23 mouse cellular contexts compared by ENCODE assay signal in the genomic region with DNA sequence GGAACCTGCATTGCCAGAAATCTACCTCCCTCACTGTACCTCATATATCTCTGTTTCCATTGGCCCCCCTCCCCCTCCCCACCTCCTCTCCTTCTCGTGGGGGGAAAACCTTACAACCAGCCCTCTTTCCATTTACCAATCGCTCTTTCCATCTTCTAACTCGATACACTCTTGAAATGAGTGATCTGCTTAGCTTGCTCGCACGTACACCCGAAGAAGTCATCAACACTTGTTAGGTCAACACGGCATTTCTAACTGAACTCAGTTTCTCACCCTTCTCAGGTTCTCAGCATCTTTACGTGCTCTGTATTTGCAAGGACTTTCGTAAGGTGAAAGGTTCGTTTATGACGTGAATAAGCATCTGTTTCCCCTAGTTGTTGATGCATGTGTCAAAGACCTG. TPM values are rescaled to one million over a fixed set of nuclear protein-coding genes. Genes with fewer than 3 reads are reported as not detected.
DNase-seq lines count a peak whose midpoint lies in the region; ATAC-seq lines count a peak whose summit lies in the region.
"Had no signal": no experiment of that assay in that cellular context is flagged by ENCODE, and none has a peak within 500 bp of the region (broad histone marks: within the 10 kb centered on the region; RNA-seq: fewer than 3 reads in every experiment).

No protein-coding gene starts in this region.

- intact Hi-C loops in heart, postnatal 36 days (cut with DNase I): no loop called here

- no peak overlapping the region for H3K9ac ChIP-seq in kidney, embryonic 16.5 days (replicated peaks; ENCODE audit: low read length)
- H3K9ac ChIP-seq: forebrain, embryonic 15.5 days; heart, embryonic 13.5 days; hindbrain, embryonic 12.5 days; hindbrain, embryonic 15.5 days had no signal

- peak; percentile 78 for ATAC-seq in activated CD4-positive, CD25-positive, alpha-beta regulatory T cell, adult 4 months
- ATAC-seq in inflammation-experienced regulatory T-cells, adult 6 months: peak; percentile 80
- ATAC-seq in kidney, embryonic 16.5 days (ENCODE audit: low FRiP score, low TSS enrichment): no peak
- ATAC-seq: forebrain, embryonic 15.5 days; intestine, embryonic 16.5 days had no signal

- peak; percentile 31 for DNase-seq in heart, adult 11 months
- DNase-seq in heart, postnatal 36 days: no peak
- DNase-seq in urinary bladder, postnatal 14 days (ENCODE audit: low spot score): no peak
- DNase-seq in spleen, postnatal 10 days (ENCODE audit: low spot score in 2 of 2): no peak
- DNase-seq: adrenal gland, adult 8-10 months; adrenal gland, postnatal 25 days; cerebellum, adult 11-12 months; cerebellum, adult 8-10 months; cerebellum, postnatal 10 days; cerebellum, postnatal 36 days; gastrocnemius, postnatal 25 days; heart, adult 2 months; heart, postnatal 14 days had no signal

- H3K27ac ChIP-seq in kidney, embryonic 16.5 days (ENCODE audit: low read length): no peak overlapping the region
- H3K27ac ChIP-seq: forebrain, embryonic 15.5 days; heart, adult 2 months; heart, embryonic 10.5 days; heart, embryonic 13.5 days; hindbrain, embryonic 12.5 days; hindbrain, embryonic 15.5 days had no signal

- H3K27me3 ChIP-seq in kidney, embryonic 16.5 days (ENCODE audit: insufficient read depth, low read length): no peaks in the 10 kb centered on the region
- H3K27me3 ChIP-seq: forebrain, embryonic 15.5 days; heart, embryonic 13.5 days; hindbrain, embryonic 12.5 days; hindbrain, embryonic 15.5 days had no signal

- H3K4me1 ChIP-seq in kidney, embryonic 16.5 days (ENCODE audit: insufficient read depth, low read length): no peaks in the 10 kb centered on the region
- H3K4me1 ChIP-seq: forebrain, embryonic 15.5 days; heart, embryonic 10.5 days; heart, embryonic 13.5 days; hindbrain, embryonic 12.5 days; hindbrain, embryonic 15.5 days had no signal

- H3K4me2 ChIP-seq in kidney, embryonic 16.5 days (replicated peaks; ENCODE audit: low read depth, low read length): no peak overlapping the region
- H3K4me2 ChIP-seq: forebrain, embryonic 15.5 days; heart, embryonic 13.5 days; hindbrain, embryonic 12.5 days; hindbrain, embryonic 15.5 days had no signal

- 84% methylated on average over 11 of the region's 11 CpGs for WGBS in kidney, embryonic 16.5 days

- no peaks in the 10 kb centered on the region for H3K36me3 ChIP-seq in kidney, embryonic 16.5 days (ENCODE audit: insufficient read depth, low read length)
- H3K36me3 ChIP-seq: forebrain, embryonic 15.5 days; G1E; heart, embryonic 10.5 days; heart, embryonic 13.5 days; hindbrain, embryonic 12.5 days; hindbrain, embryonic 15.5 days had no signal

- H3K9me3 ChIP-seq in kidney, embryonic 16.5 days (ENCODE audit: low read length): no peaks in the 10 kb centered on the region
- H3K9me3 ChIP-seq: forebrain, embryonic 15.5 days; G1E; heart, embryonic 10.5 days; heart, embryonic 13.5 days; hindbrain, embryonic 12.5 days; hindbrain, embryonic 15.5 days had no signal

- H3K4me3 ChIP-seq in kidney, embryonic 16.5 days (ENCODE audit: low read length): no peak overlapping the region
- H3K4me3 ChIP-seq: forebrain, embryonic 15.5 days; heart, adult 2 months; heart, embryonic 10.5 days; heart, embryonic 13.5 days; hindbrain, embryonic 12.5 days; hindbrain, embryonic 15.5 days had no signal

RNA-seq across cellular contexts. Expression of gene Supt3, which starts 10.6 kb away (rescaled TPM):
- total RNA-seq in heart, postnatal 36 days (2021): 10 to 100 TPM; 14.4 to 15.6 TPM
- 10 to 100 TPM; 12.6 to 15.1 TPM for polyA plus RNA-seq in activated CD4-positive, CD25-positive, alpha-beta regulatory T cell, adult 4 months (2017; shearing (Covaris generic))
- 10 to 100 TPM; 15.4 to 27.4 (median 18.5) TPM for polyA plus RNA-seq in inflammation-experienced regulatory T-cells, adult 6 months (2017; shearing (Covaris generic))
- polyA plus RNA-seq in kidney, embryonic 16.5 days (2015; fragmentation: Nextera tagmentation; extraction: Ambion mirVana): 20.7 and 23.6 TPM in 2 replicates

RNA-seq across cellular contexts. Expression of gene Runx2, which starts 48.3 kb away (rescaled TPM):
- under 1 TPM; 0.30 to 0.50 TPM for total RNA-seq in heart, postnatal 36 days (2021)
- 1 to 10 TPM; 8.6 to 8.8 TPM for polyA plus RNA-seq in activated CD4-positive, CD25-positive, alpha-beta regulatory T cell, adult 4 months (2017; shearing (Covaris generic))
- 10 to 100 TPM in 1 of 3 experiments, 1 to 10 TPM in 2; 6.2 to 21.3 (median 8.4) TPM for polyA plus RNA-seq in inflammation-experienced regulatory T-cells, adult 6 months (2017; shearing (Covaris generic))
- polyA plus RNA-seq in kidney, embryonic 16.5 days (2015; fragmentation: Nextera tagmentation; extraction: Ambion mirVana): 1.4 and 1.5 TPM in 2 replicates
